Mouse (Mus musculus) kidney, adult 2 months (tissue): ENCODE results near the gene Ccdc194.

ENCODE experiments used
- CTCF ChIP-seq: fragments of 200-500 bp; conservative IDR thresholded peaks from 2 replicates; pipeline ENCODE4 v1.5.1; 2011; ENCODE audit warnings: low read depth, mild to moderate bottlenecking, control low read depth, low read length, moderate library complexity, mixed read lengths; ENCODE audit not compliant: insufficient read depth, insufficient read length
- POLR2A ChIP-seq: fragments of 200-500 bp; IDR thresholded peaks from one replicate; pipeline ENCODE4 v1.6.1; 2011; ENCODE audit warnings: low read depth, low read length, control low read depth

DNA sequence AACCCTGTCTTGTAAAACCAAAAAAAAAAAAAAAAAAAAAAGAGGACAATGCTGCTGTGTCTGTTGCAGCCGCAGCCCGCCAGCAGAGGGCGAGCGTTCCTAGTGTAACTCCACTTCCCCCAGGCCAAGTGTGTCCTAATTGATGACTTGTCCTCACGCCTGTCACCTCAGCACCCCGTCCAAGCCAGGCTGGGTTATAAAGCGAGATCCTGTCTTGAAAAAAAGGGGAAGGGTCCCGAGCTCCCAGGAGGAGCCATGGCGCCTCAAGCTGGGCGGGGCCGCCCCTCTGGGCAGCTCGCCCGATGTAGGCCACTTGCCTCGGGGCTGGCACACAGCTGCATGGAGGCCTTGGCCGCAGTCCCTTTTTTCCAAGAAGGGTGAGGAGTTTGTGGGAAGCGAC is 30.5 kb downstream of the Ccdc194 start:
- TF ChIP-seq CTCF (peak; percentile 78), POLR2A (no peak)
